Mouse (Mus musculus) neutrophil, adult 5-6 weeks (primary cell): Measurements from ENCODE around the gene Angel2. TPM values are rescaled to one million over a fixed set of nuclear protein-coding genes. Genes with fewer than 3 reads are reported as not detected.
"Not testable (repeated sequence)": the region's sequence is repeated elsewhere in the genome, so short reads cannot be mapped to it uniquely, and the experiment has no call there.

Experiments used
- ATAC-seq: fragments of 151-379, 151-347 bp; 2 replicates; pipeline ENCODE4 v1.8.0; 2017; ENCODE audit warnings: mild to moderate bottlenecking, moderate TSS enrichment; ENCODE audit not compliant: insufficient number of reproducible peaks, poor library complexity, low FRiP score, severe bottlenecking; ENCODE audit errors: extremely low read depth
- total RNA-seq: library from RNA; stranded (forward); fragments of 200-1000 nt; gene quantifications from 2 replicates; pipeline ENCODE4 v1.2.3, GENCODE M21; 2017

The Angel2 gene
- 53.8 and 62.5 TPM in 2 replicates for total RNA-seq

DNA sequence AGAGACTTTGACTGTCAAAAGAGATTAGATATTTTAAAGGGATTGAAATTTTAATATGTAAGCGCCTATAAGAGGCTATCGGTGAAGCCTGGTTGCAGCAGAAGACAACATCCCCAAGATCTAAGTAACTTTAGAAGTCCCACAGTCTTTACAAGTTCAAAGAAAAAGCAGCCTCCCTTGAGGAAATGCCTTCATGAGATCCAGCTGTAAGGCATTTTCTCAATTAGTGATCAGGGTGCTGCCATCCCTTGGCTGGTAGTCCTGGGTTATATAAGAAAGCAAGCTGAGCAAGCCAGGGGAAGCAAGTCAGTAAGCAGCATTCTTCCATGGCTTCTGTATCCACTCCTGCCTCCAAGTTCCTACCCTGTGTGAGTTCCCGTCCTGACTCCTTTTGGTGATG is at the start of gene Angel2:
Gene Angel2, plus strand, starts transcription at position 301 of the 400 bp plus-strand sequence.
- ATAC-seq = not testable (repeated sequence)

DNA sequence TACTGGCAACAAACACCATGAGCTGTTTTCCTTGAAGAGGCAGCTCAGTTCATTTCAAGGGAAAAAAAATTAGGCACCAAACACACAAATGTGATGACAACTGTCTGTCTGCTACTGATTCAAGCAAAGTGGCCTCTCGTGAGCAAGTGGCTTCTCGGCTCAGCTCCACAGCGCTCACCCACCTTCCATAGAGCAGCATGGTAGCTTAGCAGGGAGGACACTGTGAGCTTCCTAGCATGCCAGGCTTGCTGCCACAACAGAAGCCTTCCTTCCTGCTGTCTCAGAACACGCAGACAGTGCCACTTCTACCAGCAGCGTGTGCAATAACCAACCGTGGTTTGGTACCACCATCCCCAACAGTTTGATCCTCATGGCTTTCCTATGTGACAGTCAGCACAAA is 49.2 kb upstream of the Angel2 start:
- ATAC-seq = no peak

DNA sequence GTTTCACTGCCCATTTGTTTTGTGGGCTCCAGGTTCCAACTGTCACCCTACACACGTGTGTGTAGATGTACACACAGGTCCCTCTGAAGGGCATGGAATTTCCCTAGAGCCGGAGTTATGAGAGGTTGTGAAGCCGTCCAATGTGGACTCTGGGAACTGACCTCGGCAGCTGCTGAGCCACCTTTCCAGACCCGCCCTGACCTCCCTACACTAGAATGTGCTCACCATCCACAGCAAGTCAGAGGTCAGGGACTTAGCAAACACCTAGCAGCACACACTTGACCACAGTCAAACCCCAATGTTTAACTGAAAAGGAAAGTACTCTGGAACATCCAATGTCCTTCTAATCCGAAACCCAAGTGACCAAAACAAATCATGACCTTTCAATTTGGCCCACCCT is 44.3 kb upstream of the Angel2 start:
- no peak for ATAC-seq

DNA sequence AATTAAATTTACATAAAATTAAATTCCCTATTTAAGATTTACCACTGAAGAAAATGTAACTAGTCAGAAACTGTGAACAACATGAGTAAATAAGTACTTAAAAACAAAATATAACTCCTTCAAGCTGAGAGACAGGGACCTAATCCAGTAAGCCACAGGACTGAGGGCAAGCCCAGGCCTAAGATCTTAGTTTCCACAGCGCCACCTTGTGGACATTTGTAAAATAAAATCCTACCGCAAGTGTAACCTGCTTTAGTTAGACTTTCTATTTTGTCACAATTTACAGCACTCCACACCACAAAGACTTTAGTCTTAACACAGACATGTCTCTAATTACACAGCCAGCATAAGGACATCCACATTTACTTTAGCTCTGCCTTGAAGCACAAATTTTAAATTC is 43.5 kb upstream of the Angel2 start:
- ATAC-seq = peak; percentile 73

DNA sequence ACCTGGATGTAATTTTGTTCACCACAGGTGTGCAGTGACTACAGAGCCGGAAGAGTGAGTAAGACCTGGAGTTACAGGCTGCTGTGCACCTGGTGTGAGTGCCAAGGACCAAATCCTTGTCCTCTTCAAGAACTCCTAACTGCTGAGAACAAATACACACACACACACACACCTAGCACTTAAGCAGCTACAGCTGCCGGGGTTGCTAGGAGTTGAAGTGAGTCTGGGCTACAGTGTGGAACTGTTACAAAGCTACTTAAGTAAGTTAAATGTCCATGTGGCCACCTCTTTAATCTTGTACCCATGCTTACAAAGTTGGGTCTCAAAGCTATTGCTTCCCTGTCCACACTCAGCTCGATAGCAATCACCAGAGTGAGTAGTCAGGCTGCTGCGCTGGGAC is 38.9 kb upstream of the Angel2 start:
- no peak for ATAC-seq

DNA sequence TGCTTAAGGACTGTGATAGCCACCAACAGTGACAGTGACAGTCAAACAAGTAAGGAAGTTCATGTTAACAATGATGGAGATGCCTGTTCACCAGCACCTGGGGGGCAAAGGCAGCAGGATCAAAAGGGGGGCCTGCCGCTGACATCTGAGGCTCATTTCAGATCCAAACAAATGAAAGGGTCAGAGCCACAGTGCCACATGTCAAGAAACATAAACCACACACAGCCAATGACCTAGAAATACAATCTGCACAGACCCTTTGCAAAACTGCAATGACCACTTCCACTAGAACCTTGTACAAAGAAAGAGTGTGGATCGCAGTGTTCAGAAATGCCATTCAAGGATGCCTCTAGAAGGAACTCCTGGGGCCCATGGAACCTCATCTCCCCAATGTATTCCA is 36.9 kb upstream of the Angel2 start:
- no peak for ATAC-seq

DNA sequence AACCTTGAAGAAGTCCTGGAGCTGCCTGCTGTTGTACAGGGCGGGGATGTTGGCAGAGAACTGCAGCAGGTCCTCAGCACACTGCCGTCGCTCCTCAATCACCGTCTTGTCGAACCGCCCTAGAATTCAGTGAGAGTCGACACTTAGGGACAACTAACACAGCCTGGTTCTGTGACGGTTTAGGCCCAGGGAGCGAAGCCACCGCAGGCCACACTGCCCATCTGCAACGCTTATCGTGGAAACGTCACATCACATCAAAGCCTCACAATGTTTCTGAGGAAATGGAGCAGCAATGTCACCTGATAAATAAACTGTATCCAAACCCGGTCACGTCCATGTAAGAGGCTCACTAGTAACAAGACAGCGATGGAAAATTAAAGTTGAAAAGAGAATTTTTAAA is 36.3 kb upstream of the Angel2 start:
- no peak for ATAC-seq

DNA sequence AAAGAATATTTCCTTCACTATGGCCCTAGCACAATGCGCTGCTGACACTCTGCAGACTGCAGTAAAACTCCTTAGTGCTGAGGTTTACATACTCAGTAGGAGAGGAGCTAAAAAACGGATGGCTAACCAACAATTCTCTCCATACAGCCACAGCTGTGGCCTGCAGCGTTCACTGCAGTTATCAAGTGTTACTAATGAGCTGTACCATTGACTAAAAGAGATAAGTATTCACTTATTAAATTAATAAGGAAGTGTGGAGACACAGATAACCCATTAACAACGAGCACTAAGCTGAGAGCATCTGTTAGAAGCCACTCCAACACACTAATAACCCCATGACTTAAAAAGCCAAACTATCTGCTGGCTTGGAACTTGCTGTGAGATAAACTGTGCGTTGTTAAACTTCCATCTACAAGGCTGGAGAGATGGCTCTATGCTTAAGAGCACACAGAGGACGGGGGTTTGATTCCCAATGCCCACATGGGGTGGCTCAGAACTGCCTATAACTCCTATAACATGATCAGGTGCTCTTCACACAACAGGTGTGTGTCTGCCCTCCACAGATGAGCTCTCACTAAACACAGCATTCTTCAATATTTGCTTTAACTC is 31.2 kb upstream of the Angel2 start:
- no peak for ATAC-seq

DNA sequence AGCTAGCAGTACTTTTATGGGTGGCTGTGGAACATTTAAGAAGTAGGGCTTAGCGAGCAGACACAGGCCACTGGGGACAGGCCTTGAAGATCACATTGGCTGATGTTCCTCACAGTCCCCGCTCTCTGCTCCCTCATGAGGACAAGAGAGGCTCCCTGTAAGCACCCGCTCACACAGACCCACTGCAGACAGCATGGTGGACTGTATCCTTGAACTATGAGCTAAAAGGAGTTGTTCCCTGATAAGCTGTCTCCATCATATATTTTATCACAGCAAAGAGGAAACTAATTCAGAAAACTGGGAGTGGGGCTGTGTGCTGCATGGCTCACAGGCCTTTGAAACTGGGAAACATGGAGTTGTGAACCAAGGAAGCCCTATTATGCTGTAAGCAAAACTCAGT is 26.7 kb upstream of the Angel2 start:
- ATAC-seq = no peak

DNA sequence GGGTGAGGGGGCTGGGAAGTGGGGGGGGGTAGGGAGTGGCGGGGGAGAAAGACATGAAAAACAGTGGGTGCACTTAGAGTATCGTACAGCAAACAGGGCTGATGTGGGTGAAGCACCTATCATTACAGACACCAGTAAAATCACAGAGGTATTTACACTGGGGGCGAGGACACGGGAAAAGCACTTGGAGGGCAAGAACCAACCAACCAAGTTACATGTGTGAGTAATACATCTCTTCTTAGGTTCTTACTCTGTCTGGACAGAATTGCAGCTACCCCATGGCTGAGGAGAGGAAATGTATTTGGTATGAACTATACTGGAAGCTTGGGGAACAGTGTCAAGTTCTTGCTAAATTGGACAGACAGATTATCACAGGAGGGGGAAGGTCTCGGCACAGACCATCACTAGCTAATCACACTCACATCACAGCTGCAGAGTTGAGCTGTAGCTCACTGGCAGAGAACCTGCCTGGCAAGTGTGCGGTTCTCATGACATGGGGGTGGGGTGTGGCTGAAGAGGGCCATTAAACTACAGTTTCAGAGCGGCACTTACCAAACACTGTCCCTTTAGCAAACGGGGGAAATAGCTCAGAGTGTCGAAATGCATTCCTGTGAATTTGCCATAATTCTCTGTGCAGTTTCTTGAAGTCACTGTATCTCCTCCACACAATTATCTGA is 25.9 kb upstream of the Angel2 start:
- ATAC-seq = no peak

DNA sequence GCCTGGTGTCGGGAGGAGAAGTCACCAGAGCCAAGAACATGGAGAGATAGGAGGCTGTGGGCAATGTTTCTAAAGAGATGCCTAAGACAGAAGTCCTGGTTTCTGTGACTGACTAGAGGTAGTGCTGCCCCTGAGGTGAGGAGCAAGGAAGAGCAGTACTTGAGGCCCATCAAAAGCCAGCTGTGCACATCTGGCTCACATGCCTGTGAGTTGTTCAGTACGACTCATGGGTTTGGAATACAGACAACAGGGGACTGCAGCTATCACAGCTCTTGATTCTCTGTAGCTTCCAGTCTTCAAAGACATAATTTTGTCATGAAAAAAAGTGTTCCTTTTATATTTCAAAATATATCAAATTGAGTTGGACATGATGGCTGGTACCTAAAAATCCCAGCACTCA is 23.8 kb upstream of the Angel2 start:
- ATAC-seq = no peak

DNA sequence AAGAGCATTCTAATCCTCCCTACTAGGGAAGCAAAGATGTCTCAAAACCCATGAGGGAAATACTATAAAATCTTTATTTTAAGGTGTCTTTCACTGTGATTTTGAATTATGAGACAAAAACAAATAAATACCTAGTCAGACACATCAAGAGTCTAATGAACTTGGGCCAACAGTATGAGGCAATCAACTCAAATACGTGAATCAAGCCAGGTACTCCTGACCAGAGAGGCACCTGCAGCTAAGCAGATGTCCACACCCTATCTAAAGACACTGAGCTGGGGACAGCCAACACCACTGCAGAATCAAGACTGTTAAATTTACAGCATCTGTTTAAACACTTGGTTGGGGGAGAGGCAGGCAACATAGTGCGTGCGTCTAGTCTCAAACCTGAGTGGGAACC is 20.8 kb upstream of the Angel2 start:
- ATAC-seq = no peak

DNA sequence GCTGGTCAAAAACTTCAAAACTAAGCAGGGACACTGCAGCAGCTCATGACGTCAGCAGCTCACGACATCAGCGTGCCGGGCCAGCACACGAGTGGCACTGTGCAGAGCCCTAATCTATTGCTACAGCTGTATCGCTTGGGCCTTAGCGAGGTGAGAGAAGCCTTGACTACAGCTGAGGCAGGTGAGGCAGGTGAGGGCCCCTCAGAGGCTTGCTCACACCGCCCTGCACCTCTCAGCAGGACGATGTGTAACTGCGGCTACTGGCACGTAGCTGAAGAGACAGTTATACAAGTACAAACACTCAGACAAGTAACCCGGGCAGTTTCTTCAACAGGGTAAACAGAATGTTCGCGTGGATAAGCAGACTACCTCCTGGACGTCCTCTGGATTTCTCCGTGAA is 20.2 kb upstream of the Angel2 start:
- ATAC-seq = no peak

DNA sequence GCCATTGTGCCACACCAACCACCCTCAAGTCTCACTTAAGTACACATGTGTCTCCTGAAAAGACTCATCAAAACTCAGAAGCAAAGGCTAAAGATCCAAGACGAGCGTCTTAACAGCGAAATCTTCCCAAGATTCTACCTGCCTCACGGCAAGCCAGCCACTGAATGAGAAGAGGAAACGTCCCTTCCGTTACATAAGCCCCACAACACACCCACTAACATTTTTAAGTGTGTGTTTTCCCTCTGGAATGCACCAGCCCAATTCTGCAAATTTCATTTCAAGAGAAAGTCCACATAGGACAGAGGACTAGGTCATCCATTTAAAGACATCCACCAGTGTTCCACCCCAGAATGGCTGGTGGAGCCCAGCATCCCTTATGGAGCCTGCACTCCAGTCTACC is 14.1 kb upstream of the Angel2 start:
- no peak for ATAC-seq

DNA sequence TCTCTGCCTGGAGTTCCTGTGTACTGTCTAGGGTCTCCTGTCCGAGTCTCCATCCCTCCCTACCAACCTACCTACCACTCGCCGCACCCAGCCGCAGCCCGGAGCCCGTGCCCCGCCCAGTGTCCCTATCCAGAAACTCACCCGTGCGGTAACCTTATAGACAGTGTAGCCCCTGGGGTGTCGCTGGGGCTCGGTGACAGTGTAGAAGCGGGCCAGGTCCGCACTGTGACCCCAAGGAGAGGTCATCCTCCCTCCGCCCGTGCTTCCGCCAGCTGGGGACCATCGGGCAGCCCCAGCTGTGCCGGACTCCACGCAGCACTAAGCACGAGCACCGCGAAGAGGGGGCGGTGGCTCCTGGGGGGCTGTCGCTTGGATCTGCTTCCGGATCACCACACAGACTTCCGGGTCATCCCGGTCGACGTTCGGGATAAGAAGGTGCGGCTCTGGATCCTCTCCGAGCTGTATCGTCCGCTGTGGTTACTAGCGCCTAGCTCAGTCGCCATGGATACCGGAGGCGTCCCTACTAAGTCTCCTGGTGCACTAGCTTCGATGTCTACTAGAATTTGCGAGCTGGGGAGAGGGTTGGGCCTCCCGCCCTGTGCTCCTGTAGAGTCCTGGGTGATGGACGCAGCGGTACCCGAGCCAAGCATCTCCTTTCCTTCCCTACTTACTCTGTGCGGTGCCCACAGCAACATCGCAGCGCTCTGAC is 13.3 kb upstream of the Angel2 start, which contains the start of gene Rps6kc1:
Gene Rps6kc1, minus strand, starts transcription at position 356 of the 709 bp plus-strand sequence.
- peak; percentile 35 for ATAC-seq

DNA sequence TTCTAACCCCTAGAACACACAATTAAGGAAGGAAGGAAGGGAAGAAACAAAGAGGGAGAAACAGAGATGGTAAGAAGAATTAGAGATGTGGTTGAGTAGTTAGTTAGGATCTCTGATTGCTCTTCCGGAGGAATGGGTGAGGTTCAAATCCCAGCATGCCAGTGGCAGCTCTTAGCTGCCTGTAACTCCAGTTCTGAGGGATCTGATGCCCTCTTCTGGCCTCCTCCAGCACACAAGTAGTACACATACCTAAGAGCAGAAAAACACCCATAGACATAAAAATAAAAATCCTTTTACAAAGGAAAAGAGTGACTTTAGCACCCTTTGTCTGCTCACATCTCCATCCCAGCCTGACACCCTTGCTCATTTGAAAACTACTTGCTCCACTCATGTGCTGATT is 12.3 kb upstream of the Angel2 start:
- no peak for ATAC-seq

DNA sequence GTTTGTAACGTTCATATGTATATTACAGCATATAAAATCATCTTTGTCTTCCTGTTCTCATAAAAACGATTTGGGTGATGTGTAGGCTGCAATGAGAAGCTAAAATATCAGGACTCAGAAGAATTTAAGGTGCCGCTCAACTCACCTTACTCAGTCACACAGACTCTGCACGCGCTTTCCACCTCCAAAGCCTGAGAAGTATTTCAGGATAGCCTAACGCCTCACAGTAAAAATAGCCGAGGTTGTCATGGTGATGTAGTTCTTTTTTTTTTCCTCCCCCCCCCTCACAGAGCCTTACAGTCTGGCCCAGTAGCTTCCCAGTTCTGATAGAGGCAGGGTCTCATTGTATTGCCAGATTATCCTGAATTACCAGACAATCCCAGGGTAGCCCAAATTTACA is 6.0 kb upstream of the Angel2 start:
- ATAC-seq = no peak

DNA sequence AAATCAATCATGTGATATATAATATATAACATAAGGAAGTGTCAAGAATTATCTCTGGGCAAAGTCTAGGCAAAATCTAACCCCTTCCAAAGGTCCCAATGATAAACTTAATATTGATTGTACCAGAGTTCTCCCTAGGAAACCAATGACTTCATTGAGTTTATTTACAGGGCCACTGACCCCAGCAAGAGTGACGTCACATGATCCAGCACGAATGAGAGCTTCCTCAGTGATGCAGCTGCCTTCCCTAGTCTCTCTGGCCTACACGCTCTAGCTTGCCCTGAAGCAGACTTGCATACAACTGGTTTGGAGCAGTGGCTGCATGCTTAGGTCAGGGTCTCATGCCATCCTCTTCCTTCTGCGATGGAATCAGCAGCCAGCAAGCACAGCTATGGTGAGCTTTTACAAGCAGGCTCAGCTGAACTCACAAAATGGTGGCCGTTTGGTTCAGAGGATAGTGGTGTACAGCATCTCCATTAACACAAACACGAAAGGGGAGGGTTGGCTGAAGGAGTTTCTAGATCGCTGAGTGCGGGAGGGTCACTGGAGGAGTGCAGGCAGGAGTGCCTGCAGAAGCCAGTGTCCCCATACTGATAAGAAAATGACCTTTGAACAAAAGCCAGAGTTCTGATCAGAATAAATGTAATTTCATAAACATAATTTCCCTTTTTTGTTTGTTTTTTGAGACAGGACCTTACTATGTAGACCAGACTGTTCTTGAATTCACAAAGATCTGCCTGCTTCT is 5.0 kb upstream of the Angel2 start:
- ATAC-seq = no peak

DNA sequence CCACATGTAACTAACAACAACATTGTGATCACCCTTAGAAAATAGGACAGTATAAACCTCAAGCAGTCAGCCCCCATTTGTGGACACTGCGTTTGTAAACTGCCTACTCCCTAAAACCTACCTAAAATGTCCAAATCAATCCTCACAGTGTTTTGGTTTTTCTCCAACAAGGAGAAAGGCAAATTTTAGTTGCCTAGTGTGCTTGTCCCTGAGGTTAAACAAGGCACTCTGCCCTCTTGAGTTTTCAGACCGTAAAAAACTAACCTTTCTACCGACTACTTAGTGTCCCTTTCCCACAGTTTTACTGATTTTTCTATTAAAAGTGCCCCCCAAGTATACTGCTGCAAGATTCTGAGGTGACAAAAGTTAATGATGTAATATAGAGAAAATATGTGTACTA is 2.4 kb downstream of the Angel2 start:
- no peak for ATAC-seq
